Mouse (Mus musculus) midbrain, embryonic 13.5 days (tissue): ENCODE measurements around the gene Speg. TPM values are rescaled to one million over a fixed set of nuclear protein-coding genes. Genes with fewer than 3 reads are reported as not detected.

Source experiments
- ATAC-seq: fragments of 200-750 bp; cut with Nextera tagmentation; 2 replicates; pipeline ENCODE4 v1.8.0; 2017; ENCODE audit warnings: mild to moderate bottlenecking, moderate TSS enrichment, moderate library complexity
- H3K27ac ChIP-seq: fragments of 300-500 bp; sonication (generic); 2 replicates; pipeline ENCODE4 v1.5.1; 2015; ENCODE audit warnings: inconsistent platforms, mild to moderate bottlenecking, moderate library complexity
- H3K27me3 ChIP-seq: fragments of 300-500 bp; sonication (generic); 2 replicates; pipeline ENCODE4 v1.6.1; 2015; ENCODE audit warnings: mild to moderate bottlenecking, inconsistent platforms
- H3K36me3 ChIP-seq: fragments of 300-500 bp; sonication (generic); 2 replicates; pipeline ENCODE4 v1.6.1; 2015; ENCODE audit warnings: mild to moderate bottlenecking, inconsistent platforms
- H3K4me1 ChIP-seq: fragments of 300-500 bp; sonication (generic); replicated peaks from 2 replicates; pipeline ENCODE4 v1.6.1; 2015; ENCODE audit warnings: inconsistent platforms
- H3K4me2 ChIP-seq: fragments of 300-500 bp; sonication (generic); replicated peaks from 2 replicates; pipeline ENCODE4 v1.6.1; 2015; ENCODE audit warnings: moderate library complexity, mild to moderate bottlenecking, inconsistent platforms
- H3K4me3 ChIP-seq: fragments of 300-500 bp; sonication (generic); replicated peaks from 2 replicates; pipeline ENCODE4 v1.5.1; 2015; ENCODE audit warnings: mild to moderate bottlenecking, inconsistent platforms
- H3K9ac ChIP-seq: fragments of 300-500 bp; sonication (generic); replicated peaks from 2 replicates; pipeline ENCODE4 v1.6.1; 2015; ENCODE audit warnings: mild to moderate bottlenecking, inconsistent platforms
- H3K9me3 ChIP-seq: fragments of 300-500 bp; sonication (generic); 2 replicates; pipeline ENCODE4 v1.6.1; 2016; ENCODE audit warnings: mild to moderate bottlenecking, inconsistent platforms
- WGBS: fragments of 180-500 bp; shearing (Covaris S2); methylation state at CpG from one replicate; pipeline ENCODE4 v1.1.7; 2015; 5-methylcytosine and 5-hydroxymethylcytosine counted together
- polyA plus RNA-seq: library from polyadenylated mRNA; unstranded; fragments of >200 nt; fragmentation: Nextera tagmentation; extraction: Ambion mirVana; gene quantifications from 2 replicates; pipeline ENCODE4 v1.2.1, GENCODE M21; 2015

Gene Speg
- 11.2 and 12.8 TPM in 2 replicates for polyA plus RNA-seq

DNA sequence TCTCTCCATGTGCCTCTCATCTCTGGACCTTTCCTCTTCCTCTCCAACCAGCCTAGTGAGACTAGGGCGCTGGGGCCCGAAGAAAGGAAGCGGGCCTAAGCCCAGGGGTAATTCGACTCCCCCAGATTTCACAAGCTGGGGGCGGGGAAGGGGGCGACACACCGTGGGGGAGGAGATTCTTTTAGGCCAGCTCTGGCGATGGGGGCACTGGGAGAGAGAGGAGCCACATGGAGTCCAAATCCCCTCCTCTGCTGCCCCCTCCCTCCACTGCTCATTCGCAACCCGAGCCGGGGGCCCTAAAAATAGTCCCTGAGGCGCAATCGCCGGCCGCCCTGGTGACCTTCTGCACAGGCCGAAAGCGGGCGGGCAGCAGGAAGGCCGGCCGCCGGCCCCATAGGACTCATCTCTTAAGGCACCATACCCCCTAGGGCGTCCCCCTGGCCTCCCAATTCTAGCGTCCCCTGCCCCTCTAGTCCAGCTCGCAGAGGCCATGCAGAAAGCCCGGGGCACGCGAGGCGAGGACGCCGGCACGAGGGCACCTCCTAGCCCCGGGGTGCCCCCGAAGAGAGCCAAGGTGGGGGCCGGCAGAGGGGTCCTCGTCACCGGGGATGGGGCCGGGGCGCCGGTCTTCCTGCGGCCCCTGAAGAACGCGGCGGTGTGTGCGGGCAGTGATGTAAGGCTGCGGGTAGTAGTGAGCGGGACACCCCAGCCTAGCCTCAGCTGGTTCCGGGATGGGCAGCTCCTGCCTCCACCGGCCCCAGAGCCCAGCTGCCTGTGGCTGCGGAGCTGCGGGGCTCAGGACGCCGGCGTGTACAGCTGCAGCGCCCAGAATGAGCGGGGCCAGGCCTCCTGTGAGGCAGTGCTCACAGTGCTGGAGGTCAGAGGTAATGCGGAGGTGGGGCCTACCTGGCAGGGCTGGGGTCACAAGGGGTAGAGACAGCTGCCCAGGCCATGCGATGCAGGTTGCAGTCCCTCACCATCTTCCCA lies at the start of gene Speg:
Gene Speg, plus strand, starts transcription at position 348 of the 987 bp plus-strand sequence.
- H3K4me1 ChIP-seq: peaks cover 34% of the 10 kb centered on the region
- peak within 1 kb of the TSS; percentile 23 for H3K4me3 ChIP-seq
- peak within 1 kb of the TSS; percentile 58 for H3K9ac ChIP-seq
- H3K27ac ChIP-seq: no peak within 1 kb of the TSS
- H3K9me3 ChIP-seq: no peaks in the 10 kb centered on the region
- peak; percentile 59; the same call in 1 of the 2 replicates for ATAC-seq
- no peaks in the 10 kb centered on the region for H3K36me3 ChIP-seq
- peak within 1 kb of the TSS; percentile 54 for H3K4me2 ChIP-seq
- peaks cover 45% of the 10 kb centered on the region for H3K27me3 ChIP-seq
- 7% methylated on average over 53 of the region's 57 CpGs for WGBS

DNA sequence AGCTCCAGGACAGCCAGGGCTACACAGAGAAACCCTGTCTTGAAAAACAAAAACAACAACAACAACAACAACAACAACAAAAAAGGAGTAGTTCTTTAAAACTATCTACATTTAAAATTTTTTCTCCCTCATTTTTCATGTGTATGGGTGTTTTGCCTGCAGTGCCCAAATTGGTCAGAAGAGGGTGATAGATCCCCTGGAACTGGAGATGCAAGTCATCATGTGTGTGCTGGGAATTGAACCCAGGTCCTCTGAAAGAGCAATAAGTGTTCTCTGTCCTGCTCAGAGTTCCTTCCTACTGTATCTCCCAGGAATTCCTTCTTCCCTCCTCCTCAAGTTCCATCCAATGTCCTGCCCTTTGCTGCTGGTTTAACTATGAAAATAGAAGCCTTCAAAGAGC lies 47.6 kb upstream of the Speg start:
- no peak for ATAC-seq
- no peaks in the 10 kb centered on the region for H3K36me3 ChIP-seq

GRCm38 (mm10) chr1:75331271-75331670 lies 43.8 kb upstream of the Speg start:
- Histone ChIP-seq H3K4me1 (no peaks in the 10 kb centered on the region), H3K9ac (no peak overlapping the region), H3K36me3 (no peaks in the 10 kb centered on the region), H3K4me2 (no peak overlapping the region), H3K27ac (no peak overlapping the region), H3K27me3 (no peaks in the 10 kb centered on the region), H3K9me3 (peaks cover 4% of the 10 kb centered on the region; the same call in 1 of the 2 replicates), H3K4me3 (no peak overlapping the region)
- WGBS: 87% methylated on average over 1 of the region's 1 CpGs
- ATAC-seq: no peak

More for the DNA sequence above, 47.6 kb upstream of the Speg start:
- Histone ChIP-seq H3K9ac (no peak overlapping the region), H3K27me3 (no peaks in the 10 kb centered on the region), H3K27ac (no peak overlapping the region), H3K4me2 (no peak overlapping the region), H3K4me1 (no peaks in the 10 kb centered on the region), H3K9me3 (peaks cover 4% of the 10 kb centered on the region; the same call in 1 of the 2 replicates), H3K4me3 (no peak overlapping the region)

DNA sequence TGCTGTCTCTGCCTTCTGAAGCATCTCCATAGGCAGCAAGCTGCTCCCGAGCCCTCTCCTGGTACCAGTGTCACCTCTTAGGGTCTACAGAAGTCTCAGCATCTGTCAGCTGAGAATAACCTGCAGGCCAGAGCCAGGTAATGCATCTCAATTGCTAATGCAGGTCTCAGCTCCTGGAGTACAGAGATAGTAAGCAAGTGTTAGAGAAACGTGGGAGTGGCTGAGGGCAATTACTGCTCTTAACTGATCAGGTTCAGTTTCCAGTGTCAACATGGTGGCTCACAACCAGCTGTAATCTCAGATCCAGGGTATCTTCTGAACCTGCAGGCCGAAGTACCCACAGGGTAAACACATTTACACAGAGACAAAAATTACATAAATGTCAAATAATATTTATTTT lies 38.6 kb upstream of the Speg start:
- Histone ChIP-seq H3K4me3 (no peak overlapping the region), H3K9ac (no peak overlapping the region), H3K27me3 (no peaks in the 10 kb centered on the region), H3K4me2 (no peak overlapping the region), H3K36me3 (no peaks in the 10 kb centered on the region), H3K4me1 (peaks cover 28% of the 10 kb centered on the region), H3K9me3 (no peaks in the 10 kb centered on the region), H3K27ac (no peak overlapping the region)
- 83% methylated on average over 3 of the region's 3 CpGs for WGBS
- no peak for ATAC-seq

GRCm38 (mm10) chr1:75337097-75337496 lies 38.0 kb upstream of the Speg start:
- H3K4me2 ChIP-seq: no peak overlapping the region
- WGBS: 85% methylated on average over 9 of the region's 9 CpGs
- no peak overlapping the region for H3K27ac ChIP-seq
- H3K4me3 ChIP-seq: no peak overlapping the region
- H3K36me3 ChIP-seq: no peaks in the 10 kb centered on the region
- ATAC-seq: no peak
- peaks cover 35% of the 10 kb centered on the region for H3K4me1 ChIP-seq
- peaks cover 5% of the 10 kb centered on the region; the same call in 1 of the 2 replicates for H3K27me3 ChIP-seq
- H3K9me3 ChIP-seq: no peaks in the 10 kb centered on the region
- no peak overlapping the region for H3K9ac ChIP-seq

DNA sequence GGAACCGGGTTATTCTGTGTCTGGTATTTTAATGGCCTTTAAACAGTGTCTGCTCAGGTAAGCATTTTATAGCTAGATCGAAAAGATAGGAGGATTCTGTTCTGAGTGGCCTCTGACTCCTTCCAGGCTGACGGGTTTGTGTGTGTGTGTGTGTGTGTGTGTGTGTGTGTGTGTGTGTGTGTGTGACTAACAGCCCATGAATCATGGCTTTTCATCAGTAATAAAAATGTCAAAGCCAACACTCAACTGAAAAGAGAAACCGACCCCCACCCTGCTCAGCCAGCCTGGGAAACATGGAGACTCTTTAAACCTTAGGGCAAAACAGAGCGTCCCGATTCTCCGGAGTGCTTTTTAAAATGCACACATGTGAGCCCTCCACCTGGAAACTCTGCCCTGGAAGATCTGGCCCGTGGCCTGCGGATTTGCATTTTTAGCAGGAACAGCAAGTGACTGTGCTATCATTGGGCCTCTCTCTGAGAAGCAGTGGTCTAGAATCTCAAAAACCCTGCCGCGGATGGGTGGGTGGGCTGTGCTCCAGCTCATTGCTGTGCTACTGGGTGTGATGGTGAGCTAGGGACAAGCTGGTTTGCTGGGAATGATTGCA lies 36.9 kb upstream of the Speg start:
- Histone ChIP-seq H3K9ac (no peak overlapping the region), H3K4me1 (peaks cover 35% of the 10 kb centered on the region), H3K4me2 (peak overlapping the region; percentile 8; the same call in 1 of the 2 replicates), H3K9me3 (no peaks in the 10 kb centered on the region), H3K36me3 (no peaks in the 10 kb centered on the region), H3K27ac (peak overlapping the region; percentile 79), H3K27me3 (peaks cover 7% of the 10 kb centered on the region; the same call in 1 of the 2 replicates), H3K4me3 (no peak overlapping the region)
- 24% methylated on average over 11 of the region's 11 CpGs for WGBS
- ATAC-seq: peak; percentile 38

- WGBS: 33% methylated on average over 9 of the region's 9 CpGs
- no peaks in the 10 kb centered on the region for H3K9me3 ChIP-seq
- H3K27ac ChIP-seq: peak overlapping the region; percentile 79
- peaks cover 43% of the 10 kb centered on the region for H3K4me1 ChIP-seq
- no peak overlapping the region for H3K4me2 ChIP-seq
- H3K36me3 ChIP-seq: no peaks in the 10 kb centered on the region
- peaks cover 7% of the 10 kb centered on the region for H3K27me3 ChIP-seq
- no peak for ATAC-seq
- H3K9ac ChIP-seq: peak overlapping the region; percentile 10; the same call in 1 of the 2 replicates
- no peak overlapping the region for H3K4me3 ChIP-seq
Measured at GRCm38 (mm10) chr1:75339337-75339736, 35.8 kb upstream of the Speg start.

- Histone ChIP-seq H3K4me1 (peaks cover 55% of the 10 kb centered on the region), H3K27ac (no peak overlapping the region), H3K9me3 (no peaks in the 10 kb centered on the region), H3K27me3 (peaks cover 7% of the 10 kb centered on the region), H3K4me3 (no peak overlapping the region), H3K36me3 (no peaks in the 10 kb centered on the region), H3K4me2 (no peak overlapping the region), H3K9ac (no peak overlapping the region)
- 58% methylated on average over 2 of the region's 2 CpGs for WGBS
- ATAC-seq: no peak
Measured at GRCm38 (mm10) chr1:75340519-75340918, 34.6 kb upstream of the Speg start.

GRCm38 (mm10) chr1:75342874-75343416 lies 32.2 kb upstream of the Speg start:
- H3K4me2 ChIP-seq: no peak overlapping the region
- under 1% methylated on average over 8 of the region's 8 CpGs for WGBS
- peaks cover 7% of the 10 kb centered on the region for H3K27me3 ChIP-seq
- no peak overlapping the region for H3K4me3 ChIP-seq
- H3K9me3 ChIP-seq: no peaks in the 10 kb centered on the region
- no peak overlapping the region for H3K9ac ChIP-seq
- H3K4me1 ChIP-seq: peaks cover 52% of the 10 kb centered on the region
- no peak overlapping the region for H3K27ac ChIP-seq
- H3K36me3 ChIP-seq: no peaks in the 10 kb centered on the region
- ATAC-seq: no peak

GRCm38 (mm10) chr1:75344291-75345035 lies 30.6 kb upstream of the Speg start:
- no peak overlapping the region for H3K27ac ChIP-seq
- H3K9ac ChIP-seq: no peak overlapping the region
- peaks cover 37% of the 10 kb centered on the region for H3K4me1 ChIP-seq
- peak; percentile 24; the same call in 1 of the 2 replicates for ATAC-seq
- H3K36me3 ChIP-seq: no peaks in the 10 kb centered on the region
- no peaks in the 10 kb centered on the region for H3K9me3 ChIP-seq
- peak overlapping the region; percentile 12; the same call in 1 of the 2 replicates for H3K4me2 ChIP-seq
- no peak overlapping the region for H3K4me3 ChIP-seq
- 4% methylated on average over 15 of the region's 15 CpGs for WGBS
- peaks cover 7% of the 10 kb centered on the region for H3K27me3 ChIP-seq
